Mouse (Mus musculus) small intestine, adult 2 months (tissue): ENCODE data around the gene Clec16a.

Experiments used
- CTCF ChIP-seq: fragments of 200-500 bp; IDR thresholded peaks from 2 replicates; pipeline ENCODE4 v1.5.1; 2012; ENCODE audit warnings: low read depth, mild to moderate bottlenecking, control low read depth, inconsistent platforms, low read length, moderate library complexity, mixed read lengths; ENCODE audit not compliant: insufficient replicate concordance, insufficient read length; ENCODE audit errors: extremely low read depth
- POLR2A ChIP-seq: fragments of 200-500 bp; IDR thresholded peaks from 2 replicates; pipeline ENCODE4 v1.6.1; 2012; ENCODE audit warnings: low read depth, mild to moderate bottlenecking, control low read depth, inconsistent platforms, low read length, moderate library complexity

DNA sequence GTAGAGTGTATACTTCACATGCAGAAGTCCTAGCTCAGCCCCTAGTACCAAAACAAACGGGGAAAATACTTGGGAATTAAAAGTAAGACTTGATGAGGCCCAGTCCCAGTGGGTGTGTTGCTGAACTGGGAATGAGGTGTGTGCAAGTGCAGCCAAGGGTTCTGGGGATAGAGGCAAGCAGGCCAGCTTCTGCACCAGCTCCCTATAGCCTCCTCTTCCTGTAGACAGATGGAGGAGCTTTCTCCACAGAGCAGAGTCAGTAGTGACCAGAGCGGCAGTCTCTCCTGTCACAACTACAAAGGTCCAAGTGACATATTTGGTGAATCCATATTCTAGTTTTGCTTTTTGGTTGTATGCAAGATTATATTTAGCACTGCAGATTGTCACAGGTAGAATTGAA lies 114.1 kb downstream of the Clec16a start:
- TF ChIP-seq POLR2A (no peak), CTCF (no peak)
